Mouse (Mus musculus): ENCODE measurements at regions not wholly inside any gene's neighbourhood (a gene's known extent, or its start where the extent isn't known, plus 50 kb on each side); places are given as distances from the start of the nearest gene placed in this dataset.

GRCm38 (mm10) chr15:52783940-52784339 is 1100.8 kb upstream of the Gm7489 start:
- intact Hi-C loops (cut with DNase I): no loop called here
- no peak for DNase-seq

- intact Hi-C loops (cut with DNase I): no loop called here
- DNase-seq: no peak
These were observed 1099.5 kb upstream of the Gm7489 start for GRCm38 (mm10) chr15:52785196-52785595.

GRCm38 (mm10) chr15:52785976-52786375 is 1098.7 kb upstream of the Gm7489 start:
- intact Hi-C loops (cut with DNase I): no loop called here
- DNase-seq: no peak

GRCm38 (mm10) chr15:52805479-52806199 is 1079.1 kb upstream of the Gm7489 start:
- intact Hi-C loops (cut with DNase I): no loop called here
- DNase-seq: no peak

- peak; percentile 3 to 15 for DNase-seq
- intact Hi-C loops (cut with DNase I): loop anchor here (1.0 kb wide), 1 partner anchor 880 kb away; no protein-coding TSS in a partner anchor
These were observed 1076.1 kb upstream of the Gm7489 start for GRCm38 (mm10) chr15:52808622-52809021.

GRCm38 (mm10) chr15:52820796-52821195 is 1063.9 kb upstream of the Gm7489 start:
- no peak for DNase-seq
- intact Hi-C loops (cut with DNase I): no loop called here

- intact Hi-C loops (cut with DNase I): no loop called here
- DNase-seq: no peak
These were observed 1047.8 kb upstream of the Gm7489 start for GRCm38 (mm10) chr15:52836896-52837295.

- intact Hi-C loops (cut with DNase I): no loop called here
- no peak for DNase-seq
These were observed 1036.6 kb upstream of the Gm7489 start for GRCm38 (mm10) chr15:52848132-52848531.

GRCm38 (mm10) chr15:52858682-52859081 is 1026.0 kb upstream of the Gm7489 start:
- intact Hi-C loops (cut with DNase I): no loop called here
- DNase-seq: no peak

- intact Hi-C loops (cut with DNase I): no loop called here
These were observed 1021.2 kb upstream of the Gm7489 start for GRCm38 (mm10) chr15:52863494-52863893.

GRCm38 (mm10) chr15:52892244-52892950 is 992.3 kb upstream of the Gm7489 start:
- DNase-seq: no peak
- intact Hi-C loops (cut with DNase I): no loop called here

More at GRCm38 (mm10) chr15:52863494-52863893, 1021.2 kb upstream of the Gm7489 start:
- no peak for DNase-seq

GRCm38 (mm10) chr15:52898107-52898506 is 986.6 kb upstream of the Gm7489 start:
- intact Hi-C loops (cut with DNase I): no loop called here
- peak in 1 of 2 experiments; percentile 8 for DNase-seq

GRCm38 (mm10) chr15:52899403-52899802 is 985.3 kb upstream of the Gm7489 start:
- DNase-seq: no peak
- intact Hi-C loops (cut with DNase I): no loop called here

- no peak for DNase-seq
- intact Hi-C loops (cut with DNase I): no loop called here
These were observed 984.9 kb upstream of the Gm7489 start for GRCm38 (mm10) chr15:52899822-52900221.

- no peak for DNase-seq
- intact Hi-C loops (cut with DNase I): no loop called here
These were observed 979.5 kb upstream of the Gm7489 start for GRCm38 (mm10) chr15:52905231-52905630.

GRCm38 (mm10) chr15:52907217-52907616 is 977.5 kb upstream of the Gm7489 start:
- no peak for DNase-seq
- intact Hi-C loops (cut with DNase I): no loop called here

GRCm38 (mm10) chr15:52922277-52922676 is 962.4 kb upstream of the Gm7489 start:
- DNase-seq: no peak
- intact Hi-C loops (cut with DNase I): no loop called here

- peak in 1 of 2 experiments; percentile 2 for DNase-seq
- intact Hi-C loops (cut with DNase I): no loop called here
These were observed 956.3 kb upstream of the Gm7489 start for GRCm38 (mm10) chr15:52928408-52928807.

- DNase-seq: no peak
- intact Hi-C loops (cut with DNase I): no loop called here
These were observed 947.6 kb upstream of the Gm7489 start for GRCm38 (mm10) chr15:52937138-52937537.

- intact Hi-C loops (cut with DNase I): no loop called here
- DNase-seq: no peak
These were observed 940.1 kb upstream of the Gm7489 start for GRCm38 (mm10) chr15:52944592-52944991.

GRCm38 (mm10) chr15:52948196-52948595 is 936.5 kb upstream of the Gm7489 start:
- no peak for DNase-seq
- intact Hi-C loops (cut with DNase I): no loop called here

- intact Hi-C loops (cut with DNase I): no loop called here
- DNase-seq: no peak
These were observed 931.2 kb upstream of the Gm7489 start for GRCm38 (mm10) chr15:52953480-52953879.
